Mouse (Mus musculus): ENCODE data around the gene Agmat. TPM values are rescaled to one million over a fixed set of nuclear protein-coding genes. Genes with fewer than 3 reads are reported as not detected.

The Agmat gene
- total RNA-seq (2021): 10 to 100 TPM in 1 of 2 experiments, 1 to 10 TPM in 1; 4.9 to 13.6 TPM
- long read RNA-seq, experiment 1, transcript Agmat-201 (7 exons, 1,407 nt): major isoform, 15 of 24 reads
- long read RNA-seq, experiment 1, partial matches to known transcripts: 6 of 24 reads
- long read RNA-seq, experiment 1, other reads (novel, unspliced or antisense): 3 of 24 reads
- long read RNA-seq, experiment 2, partial matches to known transcripts: 6 of 6 reads
- long read RNA-seq, experiment 2, other reads (novel, unspliced or antisense): 0 of 6 reads

- no peak for DNase-seq (ENCODE audit: low spot score in 2 of 2)
Observed at GRCm38 (mm10) chr4:141746578-141747346, at the start of gene Agmat. TSS of gene Agmat (plus strand) at chr4:141746672.

GRCm38 (mm10) chr4:141704625-141705024, 41.8 kb upstream of the Agmat start:
- no peak for DNase-seq (ENCODE audit: low spot score in 2 of 2)

GRCm38 (mm10) chr4:141705331-141705730, 41.1 kb upstream of the Agmat start:
- no peak for DNase-seq (ENCODE audit: low spot score in 2 of 2)

GRCm38 (mm10) chr4:141708005-141708404, 38.5 kb upstream of the Agmat start:
- no peak for DNase-seq (ENCODE audit: low spot score in 2 of 2)

GRCm38 (mm10) chr4:141708971-141709370, 37.5 kb upstream of the Agmat start:
- no peak for DNase-seq (ENCODE audit: low spot score in 2 of 2)

- DNase-seq (ENCODE audit: low spot score in 2 of 2): no peak
Observed at GRCm38 (mm10) chr4:141711250-141711649, 35.2 kb upstream of the Agmat start.

- no peak for DNase-seq (ENCODE audit: low spot score in 2 of 2)
Observed at GRCm38 (mm10) chr4:141713598-141714142, 32.8 kb upstream of the Agmat start.

GRCm38 (mm10) chr4:141715027-141715426, 31.4 kb upstream of the Agmat start:
- no peak for DNase-seq (ENCODE audit: low spot score in 2 of 2)

GRCm38 (mm10) chr4:141717633-141718032, 28.8 kb upstream of the Agmat start:
- DNase-seq (ENCODE audit: low spot score in 2 of 2): no peak

- no peak for DNase-seq (ENCODE audit: low spot score in 2 of 2)
Observed at GRCm38 (mm10) chr4:141719304-141719703, 27.2 kb upstream of the Agmat start.

GRCm38 (mm10) chr4:141720761-141721523, 25.5 kb upstream of the Agmat start:
- no peak for DNase-seq (ENCODE audit: low spot score in 2 of 2)

- DNase-seq (ENCODE audit: low spot score in 2 of 2): no peak
Observed at GRCm38 (mm10) chr4:141721961-141722360, 24.5 kb upstream of the Agmat start.

GRCm38 (mm10) chr4:141722731-141723672, 23.5 kb upstream of the Agmat start, which contains the start of gene Ddi2:
TSS of gene Ddi2 (minus strand) at chr4:141723419.
- peak; percentile 79 to 82 for DNase-seq (ENCODE audit: low spot score in 2 of 2)

- no peak for DNase-seq (ENCODE audit: low spot score in 2 of 2)
Observed at GRCm38 (mm10) chr4:141723673-141724068, 22.8 kb upstream of the Agmat start.

- DNase-seq (ENCODE audit: low spot score in 2 of 2): no peak
Observed at GRCm38 (mm10) chr4:141724594-141724993, 21.9 kb upstream of the Agmat start.

GRCm38 (mm10) chr4:141725277-141725676, 21.2 kb upstream of the Agmat start:
- no peak for DNase-seq (ENCODE audit: low spot score in 2 of 2)

- DNase-seq (ENCODE audit: low spot score in 2 of 2): no peak
Observed at GRCm38 (mm10) chr4:141725738-141726137, 20.7 kb upstream of the Agmat start.

GRCm38 (mm10) chr4:141729266-141729665, 17.2 kb upstream of the Agmat start:
- no peak for DNase-seq (ENCODE audit: low spot score in 2 of 2)

- no peak for DNase-seq (ENCODE audit: low spot score in 2 of 2)
Observed at GRCm38 (mm10) chr4:141730401-141730800, 16.1 kb upstream of the Agmat start.

GRCm38 (mm10) chr4:141731766-141732165, 14.7 kb upstream of the Agmat start:
- DNase-seq (ENCODE audit: low spot score in 2 of 2): no peak
